Mouse (Mus musculus): ENCODE results near the gene Cyp2u1.

- no peak for TF ChIP-seq CTCF (IDR thresholded peaks at IDR 0.05; ENCODE audit: control insufficient read depth, insufficient read depth, insufficient read length)
- TF ChIP-seq MYOG (IDR thresholded peaks at IDR 0.05; ENCODE audit: control insufficient read depth, extremely low read depth, insufficient read length), result no peak
- TF ChIP-seq MYOD1 (IDR thresholded peaks at IDR 0.05; ENCODE audit: control insufficient read depth, insufficient read length, low read depth), result no peak
Observed at GRCm38 (mm10) chr3:131292959-131293358, 10.1 kb downstream of the Cyp2u1 start.
